Mouse (Mus musculus): ENCODE results near the gene Pdk2. TPM values are rescaled to one million over a fixed set of nuclear protein-coding genes. Genes with fewer than 3 reads are reported as not detected.

Pdk2 gene
- polyA plus RNA-seq, 1 experiment from 2014 or later = 13.9 TPM

DNA sequence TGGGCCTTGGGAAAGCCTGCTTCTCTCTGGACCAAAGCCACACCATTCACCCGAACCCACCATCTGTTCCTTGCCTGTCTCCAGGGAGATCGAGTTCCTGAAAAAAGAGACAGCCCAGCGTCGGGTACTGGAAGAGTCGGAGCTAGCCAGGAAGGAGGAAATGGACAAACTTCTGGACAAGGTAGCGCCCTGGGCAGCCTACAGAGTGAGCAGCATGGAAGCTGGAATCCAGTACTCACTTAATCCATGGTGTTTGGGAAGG lies 36.3 kb downstream of the Pdk2 start:
- no peak for DNase-seq (ENCODE audit: low spot score)

DNA sequence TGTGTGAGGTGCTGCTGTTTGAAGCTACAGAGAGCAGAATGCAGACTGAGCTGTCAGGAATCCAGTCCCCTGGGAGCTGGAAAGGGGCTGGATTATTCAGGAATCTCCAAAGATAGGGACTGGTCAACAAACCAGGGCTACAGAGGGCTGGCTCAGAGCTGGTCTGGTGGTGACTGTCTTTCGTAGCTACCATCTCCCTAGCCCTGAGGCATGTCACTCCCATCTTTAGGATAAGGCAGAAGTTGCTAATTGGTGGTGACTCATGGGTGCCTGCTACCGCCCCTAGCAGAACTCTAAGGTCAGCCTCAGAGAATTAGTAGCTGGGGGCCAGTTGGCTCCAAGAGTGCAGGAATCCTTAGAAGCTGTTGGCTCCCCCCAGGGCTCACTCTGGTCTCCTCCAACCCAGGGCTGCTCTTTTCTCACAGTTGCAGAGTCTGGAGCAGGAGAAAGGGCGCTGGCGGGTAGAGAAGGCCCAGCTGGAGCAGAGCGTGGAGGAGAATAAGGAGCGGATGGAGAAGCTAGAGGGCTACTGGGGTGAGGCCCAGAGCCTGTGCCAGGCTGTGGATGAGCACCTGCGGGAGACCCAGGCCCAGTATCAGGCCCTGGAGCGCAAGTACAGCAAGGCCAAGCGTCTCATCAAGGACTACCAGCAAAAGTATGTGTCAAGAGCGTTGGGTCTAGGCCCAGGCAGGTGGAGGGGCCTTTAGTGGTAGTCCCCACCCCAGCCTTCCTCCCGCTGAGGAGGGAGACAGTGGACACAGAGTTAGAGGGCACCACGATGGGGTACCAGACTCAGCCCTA lies 36.8 kb downstream of the Pdk2 start:
- DNase-seq (ENCODE audit: low spot score) = no peak

DNA sequence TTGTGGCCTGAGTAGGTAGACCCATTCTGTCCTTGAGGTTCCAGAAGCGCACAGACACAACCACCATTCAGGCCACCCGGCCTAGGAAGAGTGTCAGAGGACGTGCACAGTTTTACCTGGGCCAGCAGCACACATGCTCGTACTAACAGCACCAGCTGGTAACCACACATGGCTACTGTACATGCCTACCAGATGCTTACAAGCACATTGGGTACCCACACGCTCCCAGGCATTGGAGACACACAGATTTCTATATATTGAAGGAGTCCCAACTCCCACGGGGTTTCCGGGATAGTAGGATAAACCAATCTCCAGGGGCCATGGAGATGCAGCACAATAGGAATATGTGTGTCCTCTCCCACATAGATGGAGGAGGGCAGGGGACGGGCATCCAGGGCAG lies 38.4 kb downstream of the Pdk2 start:
- no peak for DNase-seq (ENCODE audit: low spot score)

DNA sequence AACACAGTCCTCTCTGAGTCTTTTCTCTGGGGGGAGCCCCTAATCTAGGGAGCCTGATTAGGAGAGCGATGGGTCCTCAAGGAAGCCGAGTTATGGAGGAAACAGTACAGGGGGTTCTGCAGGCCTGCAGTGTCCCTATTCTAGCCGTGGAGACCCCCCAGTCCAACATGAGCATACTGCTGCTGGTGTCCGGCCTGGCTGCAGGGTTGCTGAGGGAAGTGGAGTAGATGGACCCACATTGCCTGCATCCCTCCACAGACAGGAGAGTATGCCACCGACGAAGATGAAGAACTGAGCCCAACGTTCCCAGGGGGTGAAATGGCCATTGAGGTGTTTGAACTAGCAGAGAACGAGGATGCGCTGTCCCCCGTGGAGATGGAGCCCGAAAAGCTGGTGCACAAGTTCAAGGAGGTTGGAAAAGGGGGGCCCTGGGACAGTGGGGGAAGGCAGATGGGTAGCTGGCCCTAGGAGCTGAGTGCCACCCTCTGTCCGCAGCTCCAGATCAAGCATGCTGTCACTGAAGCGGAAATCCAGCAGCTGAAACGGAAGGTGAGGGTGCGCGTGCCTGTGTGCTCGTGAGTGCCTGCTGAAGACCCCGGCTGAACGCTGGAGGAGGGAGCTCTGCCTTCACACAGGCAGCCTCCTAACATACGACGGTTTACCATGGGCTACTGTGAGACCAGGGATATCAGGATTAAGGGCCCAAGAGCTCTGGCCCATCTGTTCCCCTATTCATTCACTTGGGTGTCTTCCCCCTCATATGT lies 39.4 kb downstream of the Pdk2 start:
- no peak for DNase-seq (ENCODE audit: low spot score)

DNA sequence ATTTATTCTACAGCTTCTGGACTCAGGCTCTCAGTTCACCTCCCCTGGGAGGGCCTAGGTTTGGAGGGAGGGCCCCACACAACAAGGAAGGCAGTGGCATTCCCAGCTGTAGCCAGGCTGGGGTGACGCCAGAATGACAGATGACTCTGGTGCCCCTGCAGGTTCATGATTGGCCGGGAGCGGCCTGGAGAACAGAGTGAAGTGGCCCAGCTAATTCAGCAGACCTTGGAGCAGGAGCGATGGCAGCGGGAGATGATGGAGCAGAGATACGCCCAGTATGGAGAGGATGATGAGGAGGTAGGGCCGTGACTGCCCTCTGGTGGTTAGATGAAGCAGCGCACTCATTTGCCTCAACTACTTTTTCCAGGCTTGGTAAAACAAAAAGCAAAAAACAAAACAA lies 40.1 kb downstream of the Pdk2 start:
- DNase-seq (ENCODE audit: low spot score) = peak; percentile 73

DNA sequence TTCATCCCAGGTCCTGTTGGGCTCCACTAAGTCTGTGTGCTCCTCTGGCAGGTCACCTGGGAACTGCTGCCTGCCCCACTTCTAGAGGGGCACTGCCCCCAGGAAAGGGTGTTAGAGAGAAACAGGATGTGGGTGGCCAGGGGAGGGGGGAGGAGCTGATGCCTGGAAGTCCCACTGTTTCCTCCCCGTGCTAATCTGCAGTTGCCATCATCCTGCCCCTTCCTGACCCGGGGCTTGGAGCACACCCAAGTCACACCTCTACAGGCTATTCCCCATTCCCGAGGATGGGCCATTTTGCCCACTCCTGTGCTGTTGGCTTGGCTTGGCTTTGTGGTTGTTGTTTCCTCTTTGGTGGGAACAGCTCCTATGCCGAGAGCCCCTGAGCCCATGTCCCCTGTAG lies 40.6 kb downstream of the Pdk2 start:
- DNase-seq (ENCODE audit: low spot score) = peak; percentile 79

DNA sequence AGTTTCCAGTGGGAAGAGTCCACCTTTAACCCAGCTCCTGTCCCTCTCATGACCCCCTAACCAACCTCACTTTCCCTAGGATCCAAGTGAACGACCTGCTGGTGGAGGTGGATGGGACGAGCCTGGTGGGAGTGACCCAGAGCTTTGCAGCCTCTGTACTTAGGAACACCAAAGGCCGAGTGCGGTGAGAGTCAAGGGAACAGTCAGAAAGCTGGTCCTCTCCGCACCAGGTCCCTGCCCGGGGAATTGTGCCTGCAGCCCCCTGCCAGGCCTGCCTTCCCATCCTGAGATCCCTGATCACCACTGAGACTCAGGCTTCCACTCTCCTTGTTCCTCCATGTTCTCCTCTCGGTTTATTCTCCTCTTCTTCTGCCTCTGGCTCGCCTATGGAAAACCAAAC lies 41.0 kb downstream of the Pdk2 start:
- DNase-seq (ENCODE audit: low spot score) = peak; percentile 2

DNA sequence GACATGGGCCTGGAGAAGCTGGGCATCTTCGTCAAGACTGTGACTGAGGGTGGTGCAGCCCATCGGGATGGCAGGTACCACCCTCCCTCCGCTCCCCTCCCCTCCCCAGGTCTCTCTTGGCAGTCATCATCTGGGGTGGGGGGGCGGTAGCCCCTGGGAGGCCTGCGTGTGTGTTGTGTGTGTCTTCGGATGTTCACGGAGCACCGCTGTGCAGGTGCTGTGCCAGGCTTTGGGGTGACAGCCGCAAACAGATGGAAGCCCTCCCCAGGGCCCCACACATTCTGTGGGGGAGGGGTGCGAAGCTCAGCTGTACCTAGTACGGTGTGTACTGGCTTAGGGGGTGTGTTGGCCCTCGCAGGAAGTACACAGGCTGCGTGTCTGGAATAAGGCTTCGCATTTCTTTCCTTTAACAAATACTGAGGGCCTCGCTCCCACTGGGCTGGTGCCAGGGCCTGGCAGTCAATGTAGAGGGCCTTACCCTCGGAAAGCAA lies 43.1 kb downstream of the Pdk2 start:
- DNase-seq (ENCODE audit: low spot score) = peak; percentile 98

DNA sequence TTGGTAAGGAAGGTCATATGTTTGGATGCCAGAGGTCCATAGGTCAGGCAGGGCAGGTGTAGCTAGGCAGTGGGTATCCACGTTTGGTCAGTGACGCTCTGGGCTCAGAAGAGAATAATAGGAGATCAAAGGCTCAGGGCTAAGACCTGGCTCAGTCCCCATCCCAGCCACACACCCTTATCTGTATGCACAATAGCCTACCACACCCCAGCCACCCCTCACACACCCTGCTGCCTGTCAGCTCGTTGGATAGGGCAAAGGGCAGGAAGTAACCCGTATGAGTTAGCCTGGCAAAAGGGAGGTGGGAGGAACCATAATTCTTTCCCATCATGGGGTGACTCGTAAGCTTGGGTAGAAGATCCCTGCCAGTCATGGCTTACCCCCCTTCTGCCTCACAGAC lies 43.6 kb downstream of the Pdk2 start:
- DNase-seq (ENCODE audit: low spot score) = no peak

DNA sequence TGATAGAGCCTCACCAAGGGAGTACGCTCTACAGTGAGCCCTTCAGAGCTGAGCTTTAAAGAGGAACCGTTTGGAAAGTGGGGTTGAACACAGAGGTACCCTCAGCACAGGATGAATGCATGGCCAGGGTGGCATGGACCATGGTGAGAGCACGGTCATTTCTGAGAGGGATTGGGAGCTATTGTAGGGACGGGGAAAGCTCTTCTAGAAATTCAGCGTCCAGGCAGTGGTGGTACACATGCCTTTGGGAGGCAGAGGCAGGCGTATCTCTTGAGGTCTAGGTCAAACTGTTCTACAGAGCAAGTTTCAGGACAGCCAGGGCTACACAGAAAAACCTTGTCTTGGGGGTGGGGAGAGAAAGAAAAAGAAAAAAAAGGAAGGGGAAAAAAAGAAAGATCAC lies 44.2 kb downstream of the Pdk2 start:
- no peak for DNase-seq (ENCODE audit: low spot score)

DNA sequence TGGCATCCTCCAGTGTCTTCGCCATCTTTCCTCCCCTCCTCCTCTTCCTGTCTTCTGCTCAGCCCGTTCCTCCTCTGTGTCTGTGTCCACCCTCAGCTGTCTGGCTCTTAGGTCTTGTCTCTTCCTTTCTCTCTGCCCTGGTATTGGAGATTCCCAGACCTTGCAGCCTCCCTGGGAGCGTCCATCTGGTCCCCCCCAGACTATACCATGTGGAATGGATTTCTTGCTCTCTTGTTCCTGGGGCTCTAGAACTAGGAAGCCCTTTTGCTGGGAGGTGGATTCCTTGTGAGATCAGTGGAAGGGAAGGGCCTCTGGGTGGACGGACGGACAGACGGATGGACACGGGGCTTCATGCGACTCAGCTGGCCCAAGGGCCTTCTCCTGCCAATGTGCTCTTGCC lies 45.1 kb downstream of the Pdk2 start:
- DNase-seq (ENCODE audit: low spot score) = no peak

DNA sequence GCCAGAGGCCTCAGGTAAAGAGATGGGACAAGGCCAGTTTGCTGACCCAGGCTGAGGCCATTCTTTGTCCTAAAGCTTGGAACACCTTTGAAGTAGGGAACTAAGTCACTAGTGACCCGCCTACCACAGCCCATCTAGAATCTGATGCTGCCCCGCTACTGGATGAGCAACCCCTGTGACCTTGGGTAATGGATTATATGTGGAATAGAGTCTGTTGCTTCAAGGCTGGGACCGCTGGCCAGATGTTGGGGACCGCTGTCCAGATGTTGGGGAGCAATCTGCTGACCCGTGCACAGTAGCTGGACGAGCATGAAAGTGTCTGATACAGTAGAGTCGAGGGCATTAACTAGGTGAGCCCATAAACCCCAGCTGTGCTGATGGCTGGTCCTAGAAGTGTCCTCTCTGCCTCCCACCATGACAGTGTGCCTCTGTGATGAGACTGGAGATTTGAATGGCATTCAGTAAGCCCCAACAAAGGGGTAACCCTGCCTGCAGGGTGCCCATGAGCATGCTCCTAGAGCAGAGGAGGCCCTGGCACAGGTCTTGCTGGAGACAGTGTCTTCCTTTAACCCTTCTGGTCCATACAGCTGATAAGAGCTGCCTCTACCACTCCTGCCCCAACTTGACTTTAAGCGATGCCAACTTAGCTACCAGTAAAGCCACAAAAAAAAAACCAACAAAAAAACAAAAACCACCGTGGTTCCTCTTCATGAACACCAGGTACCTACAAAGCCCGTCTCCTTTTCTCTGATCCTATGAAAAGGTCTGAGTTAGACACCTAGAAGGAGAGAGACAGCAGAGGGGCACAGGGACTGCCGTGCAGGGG lies 46.0 kb downstream of the Pdk2 start:
- DNase-seq (ENCODE audit: low spot score) = peak; percentile 7

DNA sequence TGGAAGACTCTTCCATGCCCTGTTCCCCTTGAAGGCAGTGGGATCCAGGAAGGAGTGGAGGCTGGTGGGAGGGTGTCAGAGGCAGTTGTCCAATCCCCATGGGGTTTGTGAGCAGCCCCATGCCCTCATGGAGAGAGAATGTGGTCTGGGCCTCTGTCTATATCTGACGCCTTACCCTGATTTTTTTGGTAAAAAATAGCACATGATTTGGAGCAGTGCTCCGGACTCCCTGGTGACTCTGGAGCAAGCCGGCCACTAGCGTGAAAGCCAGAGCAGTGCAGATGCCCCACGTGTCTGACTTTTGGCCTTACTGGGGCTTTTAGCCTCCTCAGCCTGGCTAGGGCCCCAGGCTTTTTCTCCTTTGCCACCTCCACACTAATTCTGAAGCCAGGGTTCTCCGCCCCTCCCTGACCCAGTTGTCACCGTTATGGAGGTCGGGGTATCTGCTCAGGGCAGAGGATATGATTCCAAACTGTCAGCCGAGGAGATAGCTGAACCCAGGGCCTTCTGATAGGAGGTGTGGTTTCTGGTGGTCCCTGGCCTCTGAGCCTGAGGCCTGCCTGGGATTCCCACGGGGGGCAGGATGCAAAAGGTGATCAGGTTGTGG lies 46.8 kb downstream of the Pdk2 start:
- peak; percentile 2 for DNase-seq (ENCODE audit: low spot score)

DNA sequence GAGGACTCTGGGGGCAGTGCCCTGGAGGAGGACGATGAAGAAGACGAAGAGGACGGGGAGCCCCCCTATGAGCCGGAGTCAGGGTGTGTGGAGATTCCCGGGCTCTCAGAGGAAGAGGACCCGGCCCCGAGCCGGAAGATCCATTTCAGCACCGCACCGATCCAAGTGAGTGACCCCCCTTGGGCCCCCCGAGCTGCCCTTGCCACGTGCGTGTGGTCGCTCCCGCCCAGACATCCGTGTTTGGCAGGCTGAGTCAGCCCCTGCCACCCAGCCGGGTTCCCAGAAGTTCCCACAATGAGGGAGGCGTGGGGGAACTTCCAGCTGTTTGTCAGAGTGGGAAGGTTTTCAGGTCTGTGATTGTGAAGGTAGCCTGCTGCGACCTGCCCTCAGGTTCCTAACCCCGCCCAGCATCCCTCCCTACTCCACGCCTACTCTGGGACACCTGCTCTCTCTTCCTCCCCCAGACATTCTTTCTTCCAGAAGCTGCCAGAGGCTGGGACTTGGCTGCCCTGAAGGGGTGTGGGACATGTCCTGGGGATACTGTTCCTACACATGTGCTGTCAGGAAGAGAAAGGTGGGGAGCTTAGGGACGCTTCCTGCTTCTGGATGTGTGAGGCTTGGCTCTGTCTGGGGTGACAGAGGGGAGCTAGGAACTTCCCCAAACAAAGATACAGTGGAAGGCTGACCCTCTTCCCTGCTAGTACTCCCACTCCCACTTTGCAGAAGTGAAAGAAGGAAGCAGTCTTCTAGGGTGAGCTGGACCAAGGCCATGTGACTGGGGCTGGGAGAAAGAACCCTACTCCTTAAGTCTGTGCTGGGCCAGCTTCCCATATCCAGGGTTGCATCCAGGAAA lies 48.2 kb downstream of the Pdk2 start:
- peak; percentile 39 for DNase-seq (ENCODE audit: low spot score)

DNA sequence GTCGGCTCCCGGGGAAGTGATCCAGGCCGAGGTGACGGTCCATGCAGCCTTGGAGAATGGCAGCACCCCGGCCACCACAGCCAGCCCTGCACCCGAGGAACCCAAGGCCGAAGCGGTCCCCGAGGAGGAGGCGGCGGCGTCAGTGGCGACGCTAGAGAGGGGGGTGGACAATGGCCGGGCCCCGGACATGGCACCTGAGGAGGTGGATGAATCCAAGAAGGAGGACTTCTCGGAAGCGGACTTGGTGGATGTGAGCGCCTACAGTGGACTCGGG lies 48.7 kb downstream of the Pdk2 start:
- peak; percentile 18 for DNase-seq (ENCODE audit: low spot score)

DNA sequence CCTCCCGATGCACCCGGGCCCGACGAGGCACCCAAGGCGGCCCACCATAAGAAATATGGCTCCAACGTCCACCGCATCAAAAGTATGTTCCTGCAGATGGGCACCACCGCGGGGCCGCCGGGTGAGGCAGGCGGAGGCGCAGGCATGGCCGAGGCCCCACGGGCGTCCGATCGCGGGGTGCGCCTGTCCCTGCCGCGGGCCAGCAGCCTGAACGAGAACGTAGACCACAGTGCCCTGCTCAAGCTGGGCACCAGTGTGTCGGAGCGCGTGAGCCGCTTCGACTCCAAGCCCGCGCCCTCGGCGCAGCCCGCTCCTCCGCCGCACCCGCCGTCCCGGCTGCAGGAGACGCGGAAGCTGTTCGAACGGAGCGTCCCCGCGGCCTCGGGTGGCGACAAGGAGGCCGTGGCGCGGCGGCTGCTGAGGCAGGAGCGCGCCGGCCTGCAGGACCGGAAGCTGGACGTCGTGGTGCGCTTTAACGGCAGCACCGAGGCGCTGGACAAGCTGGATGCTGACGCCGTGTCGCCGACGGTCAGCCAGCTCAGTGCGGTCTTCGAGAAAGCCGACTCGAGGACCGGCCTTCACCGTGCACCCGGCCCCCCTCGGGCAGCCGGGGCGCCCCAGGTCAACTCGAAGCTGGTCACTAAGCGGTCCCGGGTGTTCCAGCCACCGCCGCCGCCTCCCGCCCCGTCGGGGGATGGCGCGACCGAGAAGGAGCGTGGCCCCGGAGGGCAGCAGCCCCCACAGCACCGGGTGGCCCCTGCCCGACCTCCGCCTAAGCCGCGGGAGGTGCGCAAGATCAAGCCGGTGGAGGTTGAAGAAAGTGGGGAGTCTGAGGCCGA lies 49.3 kb downstream of the Pdk2 start:
- peak; percentile 57 for DNase-seq (ENCODE audit: low spot score)

DNA sequence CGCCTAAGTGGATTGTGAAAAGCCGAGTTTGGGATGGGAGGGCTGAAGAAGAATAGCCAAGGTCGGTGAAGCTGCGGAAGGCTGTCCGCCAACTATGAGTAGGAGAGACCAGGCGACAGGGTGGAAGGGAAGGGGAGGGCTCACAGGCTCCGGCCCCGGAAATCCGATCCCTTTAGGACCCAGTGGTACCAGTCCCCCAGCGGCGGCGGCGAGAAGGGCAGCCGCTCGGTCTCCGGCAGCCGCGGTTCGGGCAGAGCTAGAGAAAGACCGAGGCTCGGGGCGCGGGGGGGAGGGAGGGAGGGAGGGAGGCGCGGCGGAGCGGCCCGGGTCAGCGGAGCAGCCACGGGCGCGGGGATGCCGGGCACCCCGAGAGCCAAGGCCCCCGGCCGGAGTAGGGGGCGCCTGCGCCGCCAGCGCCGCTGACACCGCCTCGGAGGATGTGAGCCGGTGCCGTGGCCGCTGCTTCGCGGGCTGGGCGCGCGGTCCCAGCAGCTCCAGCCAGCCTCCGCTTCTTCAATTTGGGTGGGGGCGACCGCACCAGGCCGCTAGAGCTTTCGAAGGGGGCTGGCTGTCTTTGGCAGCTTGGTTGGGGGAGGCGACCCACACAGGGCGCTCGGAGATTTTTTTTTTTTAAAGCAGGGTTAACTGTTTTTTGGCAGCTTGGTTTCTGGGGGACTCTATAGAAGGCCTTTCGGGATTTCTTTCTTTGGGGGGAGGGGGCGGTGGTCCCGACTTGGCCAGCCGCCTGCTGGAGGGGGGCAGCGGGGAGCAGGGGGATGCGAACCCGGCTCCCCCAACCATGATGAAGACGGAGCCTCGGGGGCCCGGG lies 50.2 kb downstream of the Pdk2 start, which contains the start of gene Ppp1r9b:
Gene Ppp1r9b, plus strand, starts transcription at position 287 of the 829 bp plus-strand sequence.
- peak; percentile 88 for DNase-seq (ENCODE audit: low spot score)

DNA sequence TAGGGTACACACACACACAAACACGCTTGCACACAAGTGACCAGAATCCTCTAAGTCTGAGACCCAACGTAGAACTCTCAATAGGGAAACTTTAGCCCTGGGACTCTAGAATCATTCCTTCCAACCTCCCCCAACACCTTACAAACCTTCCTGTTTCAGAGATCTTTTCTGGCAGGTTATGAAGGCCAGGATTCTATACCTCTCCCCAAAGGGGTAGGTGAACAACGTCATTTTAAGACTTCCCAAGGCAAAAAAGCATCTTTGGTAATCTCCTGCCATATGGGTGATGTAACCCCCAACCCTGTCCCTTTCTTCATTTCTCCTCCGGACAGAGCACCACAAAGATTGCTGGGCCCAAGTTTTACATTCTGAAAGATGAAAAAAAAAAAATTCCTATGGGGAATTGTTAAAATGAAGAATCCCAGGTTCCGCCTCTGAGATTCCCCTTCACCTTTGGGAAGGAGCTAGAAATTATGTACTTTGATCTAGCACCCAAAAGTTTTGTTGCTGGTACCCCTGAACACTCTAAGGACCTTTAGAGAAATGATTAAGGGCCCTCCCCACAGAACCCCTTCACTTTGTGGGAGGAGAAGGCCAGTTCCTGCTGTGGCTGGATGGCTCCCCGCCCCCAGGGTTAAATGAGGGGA lies 50.9 kb downstream of the Pdk2 start:
- no peak for DNase-seq (ENCODE audit: low spot score)

Measured in thymus, postnatal 0 days (tissue).